Mouse (Mus musculus): ENCODE data around the gene Zfp319. TPM values are rescaled to one million over a fixed set of nuclear protein-coding genes. Genes with fewer than 3 reads are reported as not detected.
"Not testable (repeated sequence)": the region's sequence is repeated elsewhere in the genome, so short reads cannot be mapped to it uniquely, and the experiment has no call there.

Gene Zfp319
- total RNA-seq (2018; cell fraction: chromatin; rRNA removed): 10 to 100 TPM in 15 of 26 experiments, 1 to 10 TPM in 11; 1.9 to 36.3 (median 12.3) TPM
- 10 to 100 TPM in 18 of 26 experiments, 1 to 10 TPM in 8; 3.8 to 20.8 (median 12.9) TPM for total RNA-seq (2018; cell fraction: cytosol; rRNA removed)
- total RNA-seq (2018; cell fraction: nucleus; rRNA removed): 10 to 100 TPM in 21 of 26 experiments, 1 to 10 TPM in 5; 4.1 to 36.6 (median 17.3) TPM
- polyA plus RNA-seq (2018): 4.8 to 10.3 TPM (median 7.1 TPM) in 3 replicates

DNA sequence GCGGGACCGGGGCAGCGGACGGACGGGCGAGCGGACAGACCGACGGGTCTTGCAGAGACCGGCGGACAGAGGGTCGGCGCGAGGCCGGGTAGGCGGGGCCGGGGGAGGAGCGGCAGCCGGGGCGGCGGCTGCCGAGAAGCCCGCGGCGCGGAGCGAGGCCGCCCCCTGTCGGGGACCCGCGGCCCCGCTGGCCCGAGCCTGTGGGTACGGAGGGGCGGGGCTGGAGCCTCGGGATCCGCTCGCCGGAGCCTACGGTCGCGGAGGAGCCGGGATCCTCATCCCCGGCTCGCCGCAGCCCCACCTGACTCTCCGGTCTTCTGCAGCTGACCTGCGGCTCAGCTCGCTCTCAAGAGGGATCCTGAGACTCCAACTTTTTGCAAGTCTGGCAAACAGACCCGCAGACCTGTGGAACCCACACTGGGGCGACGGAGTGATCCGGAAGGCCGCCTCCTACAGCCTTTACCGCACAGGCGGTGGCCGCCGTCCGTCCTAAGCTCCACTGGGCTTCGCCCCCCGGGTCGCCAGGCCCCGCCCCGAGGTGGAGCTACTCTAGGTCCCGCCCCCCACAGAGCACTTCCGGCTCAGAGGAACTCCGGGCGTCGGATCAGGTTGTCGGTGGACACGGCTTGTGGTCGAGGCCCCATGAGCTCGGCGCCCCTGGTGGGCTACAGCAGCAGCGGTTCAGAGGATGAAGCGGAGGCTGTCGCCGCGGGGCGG, at the start of gene Zfp319, which contains the start of gene Usb1:
TSS of gene Zfp319 (minus strand) at position 231 of the 717 bp plus-strand sequence.
TSS of gene Usb1 (plus strand) at position 565 of the 717 bp plus-strand sequence.
- H3K4me3 ChIP-seq (ENCODE audit: inconsistent target): peak within 1 kb of the TSS; percentile 87
- H3K79me2 ChIP-seq (ENCODE audit: inconsistent target): peaks cover 81% of the 10 kb centered on the region
- peaks cover 27% of the 10 kb centered on the region for H3K36me3 ChIP-seq (ENCODE audit: inconsistent target)
- peak within 1 kb of the TSS; percentile 76 for H3K27ac ChIP-seq
- under 1% methylated on average over 78 of the region's 80 CpGs for WGBS (ENCODE audit: missing documents)

DNA sequence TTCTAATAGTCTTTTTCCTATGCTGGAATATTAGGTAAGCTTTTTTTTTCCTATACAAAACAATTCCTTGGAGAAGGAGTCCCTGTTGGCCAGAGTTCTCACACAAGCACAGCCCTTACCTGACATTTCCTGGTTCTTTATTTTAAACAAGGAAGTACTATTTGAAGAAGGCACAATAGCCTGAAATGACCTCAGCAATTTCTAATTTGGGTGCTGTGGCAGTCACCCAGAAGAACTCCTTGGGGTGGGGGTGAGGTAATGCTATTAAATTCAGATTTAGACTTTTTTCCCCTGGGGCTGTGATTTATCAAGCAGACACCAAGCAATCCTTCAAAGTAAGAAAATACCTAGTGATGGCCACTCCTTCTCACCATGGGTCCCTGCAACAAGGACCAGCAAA, 49.2 kb upstream of the Zfp319 start:
- Histone ChIP-seq H3K27ac (no peak overlapping the region), H3K79me2 (ENCODE audit: inconsistent target) (no peaks in the 10 kb centered on the region), H3K4me3 (ENCODE audit: inconsistent target) (no peak overlapping the region), H3K36me3 (ENCODE audit: inconsistent target) (no peaks in the 10 kb centered on the region)

DNA sequence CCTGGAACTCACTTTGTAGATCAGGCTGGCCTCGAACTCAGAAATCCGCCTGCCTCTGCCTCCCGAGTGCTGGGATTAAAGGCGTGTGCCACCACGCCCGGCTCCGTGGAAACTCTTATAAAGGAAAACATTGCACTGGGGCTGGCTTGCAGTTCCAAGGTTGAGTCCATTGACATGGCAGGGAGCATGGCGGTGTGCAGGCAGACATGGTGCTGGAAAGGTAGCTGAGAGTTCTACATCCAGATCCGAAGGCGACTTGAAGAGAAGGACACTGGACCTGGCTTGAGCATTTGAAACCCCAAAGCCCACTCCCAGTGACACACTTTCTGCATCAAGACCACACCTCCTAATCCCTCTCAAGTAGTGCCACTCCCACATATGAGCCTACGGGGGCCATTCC, 47.2 kb upstream of the Zfp319 start:
- H3K36me3 ChIP-seq (ENCODE audit: inconsistent target); H3K27ac ChIP-seq; H3K79me2 ChIP-seq (ENCODE audit: inconsistent target); H3K4me3 ChIP-seq (ENCODE audit: inconsistent target): not testable (repeated sequence)
- WGBS (ENCODE audit: missing documents): 97% methylated on average over 9 of the region's 11 CpGs

DNA sequence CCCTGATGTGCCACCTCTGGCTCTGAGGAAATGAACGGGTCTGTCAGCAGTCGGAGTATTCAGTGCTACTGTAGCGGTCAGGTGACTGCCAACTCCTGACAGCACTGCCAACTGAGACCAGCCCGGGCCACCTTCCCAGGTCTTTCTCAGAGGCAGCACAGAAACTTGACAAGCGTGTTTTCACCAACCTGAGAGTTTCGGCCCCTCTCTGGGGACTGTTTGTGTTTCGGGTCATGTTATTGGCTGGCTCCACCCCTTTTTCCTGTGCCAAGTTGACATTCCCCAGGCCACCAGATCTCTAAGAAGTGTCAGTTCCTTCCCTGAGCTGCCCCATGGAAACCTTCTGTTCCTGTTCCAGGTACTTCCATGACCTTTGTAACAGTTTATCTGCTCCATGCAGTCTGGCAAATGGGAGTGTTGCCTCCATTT, 46.1 kb upstream of the Zfp319 start:
- WGBS (ENCODE audit: missing documents): 64% methylated on average over 7 of the region's 7 CpGs
- no peaks in the 10 kb centered on the region for H3K36me3 ChIP-seq (ENCODE audit: inconsistent target)
- H3K27ac ChIP-seq: no peak overlapping the region
- H3K79me2 ChIP-seq (ENCODE audit: inconsistent target): no peaks in the 10 kb centered on the region
- H3K4me3 ChIP-seq (ENCODE audit: inconsistent target): no peak overlapping the region

DNA sequence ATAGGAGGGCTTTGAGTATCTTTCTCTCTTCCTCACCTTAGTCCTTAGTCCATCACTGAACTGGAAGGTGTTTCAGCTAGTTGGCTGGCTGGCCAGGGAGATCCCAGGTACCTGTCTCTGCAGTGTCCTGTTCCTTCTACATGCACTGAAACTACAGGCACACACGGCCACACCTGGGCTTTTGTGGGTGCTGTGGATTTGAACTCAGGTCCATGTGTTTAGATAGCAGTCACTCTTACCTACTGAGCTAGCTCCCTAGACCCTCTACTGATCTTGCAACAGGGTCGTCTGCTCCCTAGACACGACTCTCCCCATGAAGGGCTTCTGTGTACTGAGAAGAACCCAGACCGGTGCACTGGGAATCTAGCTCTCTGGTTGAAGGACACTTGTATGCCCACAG, 45.4 kb upstream of the Zfp319 start:
- Histone ChIP-seq H3K79me2 (ENCODE audit: inconsistent target) (no peaks in the 10 kb centered on the region), H3K27ac (no peak overlapping the region), H3K36me3 (ENCODE audit: inconsistent target) (no peaks in the 10 kb centered on the region), H3K4me3 (ENCODE audit: inconsistent target) (no peak overlapping the region)
- WGBS (ENCODE audit: missing documents): 90% methylated on average over 4 of the region's 4 CpGs

DNA sequence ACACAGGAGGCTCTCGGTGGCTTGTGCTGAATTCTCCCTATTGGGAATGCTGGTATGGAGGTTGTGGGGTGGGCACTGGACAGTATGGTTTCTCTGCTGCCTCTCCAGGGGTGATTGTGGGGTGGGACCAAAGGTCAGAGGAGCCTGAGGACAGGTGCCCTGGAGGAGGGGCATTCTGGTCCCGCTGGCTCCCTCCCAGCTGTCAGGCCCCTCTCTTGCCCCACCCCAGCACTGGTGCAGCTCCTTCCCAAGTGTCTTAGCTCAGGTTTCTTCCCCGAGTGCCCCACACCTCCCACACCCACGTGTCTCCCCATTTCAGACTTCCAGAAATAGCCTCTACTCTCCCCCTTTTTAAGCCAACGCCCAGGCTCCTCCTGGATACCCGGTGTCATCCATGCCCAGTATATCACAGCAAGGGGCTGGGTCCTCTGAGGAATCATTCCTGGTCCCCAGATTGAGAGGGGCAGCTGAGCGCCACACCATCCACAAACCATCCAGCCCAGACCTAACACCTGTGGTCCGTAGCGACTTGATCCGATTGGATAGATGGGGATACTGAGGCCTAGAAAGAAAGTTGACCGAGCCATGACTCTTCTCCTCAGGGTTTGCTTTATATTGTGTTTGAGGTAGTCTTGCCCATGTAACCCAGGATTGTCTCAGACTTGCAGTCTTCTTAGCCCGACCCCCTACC, 44.7 kb upstream of the Zfp319 start:
- Histone ChIP-seq H3K4me3 (ENCODE audit: inconsistent target) (no peak overlapping the region), H3K79me2 (ENCODE audit: inconsistent target) (no peaks in the 10 kb centered on the region), H3K27ac (no peak overlapping the region), H3K36me3 (ENCODE audit: inconsistent target) (no peaks in the 10 kb centered on the region)
- 88% methylated on average over 12 of the region's 12 CpGs for WGBS (ENCODE audit: missing documents)

DNA sequence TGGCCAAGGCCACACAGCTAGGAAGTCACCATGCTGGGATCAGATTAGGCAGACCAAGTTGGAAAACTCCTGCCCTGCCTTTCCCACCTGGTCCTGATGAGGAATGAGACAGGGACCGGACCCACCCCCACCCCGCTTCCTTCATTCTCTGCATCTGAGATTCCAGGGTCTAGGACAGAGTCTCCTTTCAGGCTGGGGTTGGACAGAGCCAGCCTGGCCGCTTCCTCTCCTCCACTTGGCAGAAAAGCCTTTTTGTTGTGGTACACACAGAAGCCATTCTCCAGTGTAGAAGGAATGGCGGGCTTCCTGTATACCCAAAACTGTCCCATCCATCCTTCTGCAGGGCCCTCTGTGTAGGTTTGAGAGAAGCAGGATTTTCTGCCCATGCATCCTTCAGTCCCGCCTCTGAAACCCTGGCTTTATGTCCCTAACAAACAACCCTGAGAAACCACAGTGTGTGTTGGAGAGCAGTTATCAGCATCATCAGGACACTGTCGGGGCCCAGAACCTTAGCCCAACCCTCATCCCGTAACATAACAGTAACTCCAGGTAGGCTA, 43.7 kb upstream of the Zfp319 start:
- no peaks in the 10 kb centered on the region for H3K36me3 ChIP-seq (ENCODE audit: inconsistent target)
- no peak overlapping the region for H3K27ac ChIP-seq
- 94% methylated on average over 7 of the region's 7 CpGs for WGBS (ENCODE audit: missing documents)
- H3K4me3 ChIP-seq (ENCODE audit: inconsistent target): no peak overlapping the region
- no peaks in the 10 kb centered on the region for H3K79me2 ChIP-seq (ENCODE audit: inconsistent target)

DNA sequence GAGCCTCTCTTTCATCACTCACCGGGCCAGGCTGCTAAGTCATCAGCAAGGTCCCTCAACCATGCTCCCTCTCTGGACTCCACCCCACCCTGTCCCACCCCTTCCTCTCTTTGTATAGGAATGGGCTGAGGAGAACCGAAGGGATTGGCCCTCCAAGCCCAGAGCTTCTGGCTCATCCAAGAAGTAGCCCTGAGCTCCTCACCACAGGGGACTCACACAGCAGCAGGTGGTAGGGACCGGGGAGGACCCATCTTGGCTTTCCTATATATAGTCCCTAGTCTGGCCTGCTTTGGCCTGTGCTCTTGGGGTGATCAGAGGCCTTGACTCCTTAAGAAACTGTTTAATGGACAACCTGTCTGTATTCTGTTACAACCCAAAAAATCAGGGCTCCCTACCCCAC, 42.7 kb upstream of the Zfp319 start:
- no peaks in the 10 kb centered on the region for H3K36me3 ChIP-seq (ENCODE audit: inconsistent target)
- 63% methylated on average over 3 of the region's 3 CpGs for WGBS (ENCODE audit: missing documents)
- no peak overlapping the region for H3K27ac ChIP-seq
- H3K4me3 ChIP-seq (ENCODE audit: inconsistent target): no peak overlapping the region
- H3K79me2 ChIP-seq (ENCODE audit: inconsistent target): no peaks in the 10 kb centered on the region

DNA sequence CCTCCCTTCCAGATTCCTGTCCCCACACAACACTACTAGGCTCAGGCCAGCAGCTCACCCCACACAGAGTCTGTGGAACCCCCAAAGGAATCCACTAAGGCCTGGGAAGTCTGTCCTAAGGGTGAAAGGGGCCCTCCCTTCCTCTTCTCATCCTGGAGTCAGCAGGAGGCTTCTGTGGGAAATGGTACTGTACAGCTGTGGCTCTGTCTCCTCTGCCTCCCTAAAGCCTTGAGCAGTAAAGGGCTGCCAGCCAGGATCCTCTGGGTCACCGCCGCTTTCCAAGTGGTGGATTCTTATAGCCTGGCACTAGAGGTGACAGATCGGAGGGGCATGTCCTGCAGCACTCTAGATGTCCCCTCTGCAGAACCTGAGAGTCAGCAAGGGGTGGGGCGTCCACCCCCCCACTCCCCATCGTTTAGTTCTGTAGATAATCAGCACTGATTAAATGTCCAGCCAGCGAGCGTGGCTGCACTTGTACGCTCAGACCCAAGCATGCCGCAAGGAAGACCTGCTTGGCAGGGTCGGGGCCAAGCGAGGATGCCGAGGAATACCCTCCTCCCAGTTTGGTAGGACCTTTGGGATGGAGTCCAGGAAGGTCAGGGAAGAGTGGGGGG, 41.7 kb upstream of the Zfp319 start:
- H3K4me3 ChIP-seq (ENCODE audit: inconsistent target): no peak overlapping the region
- 91% methylated on average over 12 of the region's 12 CpGs for WGBS (ENCODE audit: missing documents)
- no peak overlapping the region for H3K27ac ChIP-seq

DNA sequence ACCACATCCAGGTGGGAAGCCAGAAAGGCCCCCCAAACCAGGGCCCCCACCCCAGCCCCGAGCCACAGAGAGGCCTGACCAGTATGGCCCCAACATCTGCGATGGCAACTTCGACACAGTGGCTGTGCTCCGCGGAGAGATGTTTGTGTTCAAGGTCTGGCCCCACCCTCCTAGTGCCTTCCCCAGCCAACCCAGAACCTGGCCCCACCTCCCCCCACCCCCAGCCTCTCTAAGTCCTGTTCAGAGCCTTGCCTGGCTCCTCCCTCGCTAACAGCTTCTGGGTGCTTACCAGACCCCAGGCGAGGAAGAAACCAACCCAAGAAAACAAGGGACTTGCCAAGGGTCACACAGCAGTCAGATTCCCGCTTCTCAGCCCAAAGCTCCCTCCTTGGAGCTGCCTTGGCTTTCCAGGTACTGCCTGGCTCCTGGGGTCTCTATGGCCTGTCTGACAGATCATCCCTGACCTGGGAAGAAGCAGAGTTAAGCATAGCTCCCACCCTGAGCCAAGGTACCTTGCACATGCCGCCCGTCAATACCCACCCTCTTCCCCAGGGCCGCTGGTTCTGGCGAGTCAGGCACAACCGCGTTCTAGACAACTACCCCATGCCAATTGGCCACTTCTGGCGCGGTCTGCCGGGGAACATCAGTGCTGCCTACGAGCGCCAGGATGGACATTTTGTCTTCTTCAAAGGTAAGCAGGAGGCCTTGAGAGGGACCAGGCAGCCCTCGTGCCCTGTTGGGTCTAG, 38.0 kb upstream of the Zfp319 start:
- Histone ChIP-seq H3K4me3 (ENCODE audit: inconsistent target) (no peak overlapping the region), H3K27ac (no peak overlapping the region)
- 29% methylated on average over 19 of the region's 20 CpGs for WGBS (ENCODE audit: missing documents)

More for the DNA sequence above, 41.7 kb upstream of the Zfp319 start:
- Histone ChIP-seq H3K79me2 (ENCODE audit: inconsistent target) (no peaks in the 10 kb centered on the region), H3K36me3 (ENCODE audit: inconsistent target) (no peaks in the 10 kb centered on the region)

DNA sequence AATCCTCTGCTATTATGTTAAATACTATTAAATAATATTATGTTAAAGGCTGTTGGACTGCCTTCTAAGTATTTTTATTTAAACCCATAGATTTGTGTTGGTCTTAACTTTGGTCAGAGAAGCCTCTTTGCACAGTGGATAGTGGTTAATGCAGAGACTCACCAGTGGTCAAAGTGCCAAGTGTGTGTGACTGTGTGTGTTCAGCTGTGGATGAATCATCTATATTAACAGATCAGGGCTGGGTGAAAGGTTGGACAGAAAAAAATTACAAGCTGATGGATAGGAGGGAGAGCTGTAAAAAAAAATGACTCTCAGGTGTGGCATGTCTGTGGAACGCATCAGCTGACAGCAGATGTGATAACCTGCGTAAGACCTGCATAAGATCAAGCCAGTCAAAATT, 32.1 kb upstream of the Zfp319 start:
- no peaks in the 10 kb centered on the region for H3K79me2 ChIP-seq (ENCODE audit: inconsistent target)
- no peaks in the 10 kb centered on the region for H3K36me3 ChIP-seq (ENCODE audit: inconsistent target)
- no peak overlapping the region for H3K4me3 ChIP-seq (ENCODE audit: inconsistent target)
- WGBS (ENCODE audit: missing documents): 97% methylated on average over 2 of the region's 2 CpGs
- no peak overlapping the region for H3K27ac ChIP-seq

More for the DNA sequence above, 38.0 kb upstream of the Zfp319 start:
- no peaks in the 10 kb centered on the region for H3K36me3 ChIP-seq (ENCODE audit: inconsistent target)
- H3K79me2 ChIP-seq (ENCODE audit: inconsistent target): no peaks in the 10 kb centered on the region

DNA sequence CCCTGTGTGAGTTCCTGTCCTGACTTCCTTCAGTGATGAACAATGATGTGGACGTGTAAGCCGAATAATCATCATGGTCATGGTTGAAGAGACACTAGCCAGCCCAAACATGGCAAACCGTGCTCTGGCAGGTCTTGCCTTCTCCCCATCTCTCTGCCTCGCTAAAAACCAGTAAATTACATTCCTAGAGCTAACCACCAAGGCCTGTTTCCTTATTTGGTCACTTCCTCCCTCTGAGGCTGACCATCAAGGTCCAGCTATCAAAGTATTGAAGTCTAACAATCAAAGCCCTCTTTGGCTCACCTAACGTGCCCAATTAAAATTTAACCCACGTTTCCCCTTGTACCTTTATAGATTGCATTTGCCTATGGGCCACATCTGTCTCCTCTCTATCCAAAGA, 30.5 kb upstream of the Zfp319 start:
- Histone ChIP-seq H3K79me2 (ENCODE audit: inconsistent target) (no peaks in the 10 kb centered on the region), H3K36me3 (ENCODE audit: inconsistent target) (no peaks in the 10 kb centered on the region), H3K4me3 (ENCODE audit: inconsistent target) (no peak overlapping the region), H3K27ac (no peak overlapping the region)
- 75% methylated on average over 6 of the region's 6 CpGs for WGBS (ENCODE audit: missing documents)

DNA sequence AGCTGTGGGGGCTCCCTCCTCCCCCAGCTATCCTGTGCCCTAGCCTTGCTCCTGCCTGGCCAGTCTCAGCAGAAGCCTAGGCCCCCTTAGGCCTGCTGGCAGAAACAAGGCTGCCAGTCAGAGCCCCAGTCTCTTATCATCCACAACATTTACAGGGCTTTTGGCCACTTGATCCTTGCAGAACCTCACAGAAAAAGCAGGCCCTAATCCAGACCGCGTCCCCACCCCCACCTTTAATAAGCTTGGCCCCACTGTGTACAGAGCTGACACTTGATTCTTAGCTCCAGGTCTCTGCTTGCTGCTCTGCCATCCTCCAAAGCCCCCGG, 29.2 kb upstream of the Zfp319 start:
- 100% methylated on average over 3 of the region's 3 CpGs for WGBS (ENCODE audit: missing documents)
- no peak overlapping the region for H3K27ac ChIP-seq
- no peaks in the 10 kb centered on the region for H3K79me2 ChIP-seq (ENCODE audit: inconsistent target)
- no peak overlapping the region for H3K4me3 ChIP-seq (ENCODE audit: inconsistent target)
- no peaks in the 10 kb centered on the region for H3K36me3 ChIP-seq (ENCODE audit: inconsistent target)
